Mouse (Mus musculus): ENCODE measurements around the gene Pld3. TPM values are rescaled to one million over a fixed set of nuclear protein-coding genes. Genes with fewer than 3 reads are reported as not detected.
A peak's percentile ranks its signal among the peaks of the same experiment; 100 is the strongest.
"Not testable (repeated sequence)": the region's sequence is repeated elsewhere in the genome, so short reads cannot be mapped to it uniquely, and the experiment has no call there.

Pld3 gene
- total and polyA plus RNA-seq, 3 experiments: 111 to 253 (median 179) TPM

GRCm38 (mm10) chr7:27523805-27524204, 29.2 kb downstream of the Pld3 start:
- no peak for DNase-seq

DNA sequence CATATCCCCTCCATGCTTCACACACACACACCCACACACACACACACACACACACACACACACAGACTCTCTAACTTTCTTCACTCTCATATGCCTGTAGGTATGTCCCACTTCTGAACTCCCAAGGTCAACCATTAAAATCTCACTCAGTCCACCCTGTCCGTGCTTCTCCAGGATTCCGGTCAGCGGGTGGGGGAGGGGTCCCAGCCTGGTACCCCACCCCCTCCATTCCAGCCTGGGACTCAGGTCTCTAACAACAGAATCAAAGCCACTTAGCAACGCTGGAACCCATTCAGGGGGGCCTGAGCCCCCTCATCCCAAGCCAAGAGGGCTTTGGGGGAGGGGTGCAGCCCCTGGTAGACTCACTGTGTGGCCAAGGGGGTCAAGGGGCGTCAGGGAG, 30.1 kb downstream of the Pld3 start, which contains the start of gene Hipk4:
Gene Hipk4, plus strand, starts transcription at position 301 of the 400 bp plus-strand sequence.
- no peak for DNase-seq

GRCm38 (mm10) chr7:27520599-27520998, 32.4 kb downstream of the Pld3 start:
- DNase-seq: no peak

- no peak for DNase-seq
Observed at GRCm38 (mm10) chr7:27520104-27520503, 32.9 kb downstream of the Pld3 start.

- DNase-seq: no peak
Observed at GRCm38 (mm10) chr7:27518314-27518713, 34.7 kb downstream of the Pld3 start.

DNA sequence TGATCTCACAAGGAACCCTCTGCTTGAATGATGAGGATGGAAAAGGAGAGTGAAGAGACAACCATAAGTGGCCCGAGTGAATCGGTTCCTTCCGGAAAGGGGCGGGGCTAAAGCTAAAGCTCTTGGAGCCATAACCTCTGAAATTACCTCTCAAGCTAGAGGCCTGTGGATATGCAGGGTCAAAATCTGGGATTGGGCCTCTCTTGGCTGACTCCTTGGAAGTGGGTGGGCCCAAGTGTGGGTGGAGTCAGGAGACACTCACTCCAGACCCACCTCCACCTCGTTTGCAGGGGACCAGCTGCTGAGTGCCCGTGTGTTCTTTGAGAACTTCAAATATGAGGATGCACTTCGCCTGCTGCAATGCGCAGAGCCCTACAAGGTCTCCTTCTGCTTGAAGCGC, 38.1 kb downstream of the Pld3 start:
- no peak for DNase-seq

GRCm38 (mm10) chr7:27510809-27511208, 42.2 kb downstream of the Pld3 start:
- DNase-seq: no peak

- peak; percentile 78 for DNase-seq
Observed at GRCm38 (mm10) chr7:27508648-27509005, 44.4 kb downstream of the Pld3 start.

- DNase-seq: peak; percentile 99
Observed at GRCm38 (mm10) chr7:27507711-27508647, 45.0 kb downstream of the Pld3 start.

DNA sequence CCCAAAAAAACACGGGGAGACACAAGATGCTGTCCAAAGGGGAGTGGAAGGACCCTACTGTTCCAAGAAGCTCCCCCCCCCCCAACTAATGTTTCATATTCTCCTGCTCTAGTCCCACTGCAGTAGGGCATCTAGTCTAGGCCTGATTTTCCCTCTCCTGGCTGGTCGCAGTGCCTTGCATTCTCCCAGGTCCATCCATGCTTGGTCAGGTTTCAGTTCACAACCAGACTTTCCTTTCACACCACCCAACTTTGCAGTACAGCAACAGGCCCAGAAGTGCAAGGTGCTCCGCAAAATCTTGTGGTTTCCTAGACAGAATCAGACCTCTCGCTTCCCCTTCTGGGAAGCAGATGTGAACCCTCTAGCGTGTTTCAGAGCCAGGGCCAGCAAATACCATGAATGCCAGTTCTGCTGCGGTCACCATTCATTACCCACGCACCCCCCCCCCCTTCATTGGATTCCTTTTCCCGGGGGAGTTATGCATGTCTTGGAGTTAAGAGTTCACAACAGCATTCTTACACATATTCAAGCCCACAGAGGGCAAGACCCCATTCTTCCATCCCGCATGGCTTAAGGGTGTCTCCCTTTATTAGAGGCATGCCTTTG, 46.1 kb downstream of the Pld3 start:
- DNase-seq: no peak

- DNase-seq: peak; percentile 74
Observed at GRCm38 (mm10) chr7:27501620-27502019, 51.4 kb downstream of the Pld3 start.

GRCm38 (mm10) chr7:27499036-27499435, 54.0 kb downstream of the Pld3 start, which contains the start of gene Prx:
Gene Prx (plus strand): TSS chr7:27499324.
- no peak for DNase-seq

- not testable (repeated sequence) for DNase-seq
Observed at GRCm38 (mm10) chr7:27494659-27495367, 58.2 kb downstream of the Pld3 start.

DNA sequence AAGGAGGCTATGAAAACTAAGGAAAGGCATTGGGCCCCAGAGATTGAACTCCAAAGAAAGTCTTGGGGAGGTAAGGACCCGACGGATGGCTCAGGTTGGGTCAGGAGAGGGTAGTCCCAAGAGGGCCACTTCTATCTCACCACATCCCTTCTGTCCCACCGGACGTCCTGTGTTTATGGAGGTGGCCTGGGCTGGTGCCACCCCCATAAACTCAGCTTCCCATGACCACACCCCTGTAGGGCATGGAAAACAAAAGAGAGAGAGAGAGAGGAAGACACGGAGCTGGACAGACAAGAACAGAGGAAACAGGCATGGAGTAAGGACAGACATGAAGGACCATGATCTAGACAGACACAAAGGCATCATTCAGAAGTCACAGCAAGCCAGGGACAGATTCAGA, 59.6 kb downstream of the Pld3 start:
- no peak for DNase-seq

- no peak for DNase-seq
Observed at GRCm38 (mm10) chr7:27493022-27493421, 60.0 kb downstream of the Pld3 start.

- DNase-seq: peak; percentile 30
Observed at GRCm38 (mm10) chr7:27491856-27492255, 61.2 kb downstream of the Pld3 start.

DNA sequence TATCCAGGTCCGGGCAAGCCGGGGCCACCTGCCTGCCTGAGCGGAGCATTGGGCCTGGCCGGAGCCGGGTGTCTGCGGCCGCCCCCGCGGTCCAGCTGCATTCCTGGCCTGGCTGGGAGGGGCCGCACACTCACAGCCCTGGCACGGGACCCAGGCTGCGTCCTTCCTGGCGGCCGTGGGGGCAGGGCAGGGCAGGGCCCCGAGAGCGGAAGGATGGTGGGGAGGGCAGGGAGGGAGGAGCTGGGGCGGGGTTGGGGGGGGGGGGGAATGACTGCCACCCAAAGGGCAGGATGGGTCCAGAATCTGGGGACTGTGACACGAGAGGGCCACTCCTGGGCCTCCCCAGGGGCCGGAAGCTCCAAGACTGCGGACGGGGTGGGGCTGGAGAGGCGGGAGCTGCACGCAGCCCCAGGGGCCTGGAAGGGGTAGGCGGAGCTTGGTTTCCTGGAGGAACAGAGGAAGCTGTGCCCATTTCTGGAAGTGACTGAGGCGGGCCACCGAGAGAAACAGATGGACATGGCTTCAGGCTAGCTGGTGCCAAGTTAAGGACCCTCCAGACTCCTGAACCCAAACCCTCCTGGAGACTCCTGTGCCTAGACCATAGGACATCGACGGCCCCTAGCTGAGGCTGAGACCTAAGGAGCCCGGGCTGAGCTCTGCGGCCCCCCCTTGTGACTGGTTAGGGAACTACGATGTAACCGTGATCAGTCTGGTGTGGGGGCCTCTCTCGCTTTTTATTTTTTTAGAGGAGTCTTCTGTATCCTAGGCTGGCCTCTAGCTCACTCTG, 62.3 kb downstream of the Pld3 start:
- peak; percentile 98 for DNase-seq

DNA sequence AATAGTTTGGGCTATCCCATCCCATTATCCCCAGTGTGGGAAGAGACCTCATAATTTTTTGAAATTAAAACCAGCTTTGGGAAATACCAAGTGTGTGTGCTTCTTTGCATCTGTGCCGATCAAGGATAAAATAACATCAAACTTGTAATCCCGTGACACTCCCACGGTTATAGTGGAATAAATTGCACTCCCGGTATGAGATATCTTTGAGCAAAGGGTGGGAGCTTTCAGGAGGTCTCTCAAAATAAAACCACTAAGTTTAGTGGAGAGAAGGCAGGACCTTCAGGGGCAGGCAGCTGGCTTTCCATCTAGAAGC, 62.8 kb downstream of the Pld3 start:
- DNase-seq: no peak

DNA sequence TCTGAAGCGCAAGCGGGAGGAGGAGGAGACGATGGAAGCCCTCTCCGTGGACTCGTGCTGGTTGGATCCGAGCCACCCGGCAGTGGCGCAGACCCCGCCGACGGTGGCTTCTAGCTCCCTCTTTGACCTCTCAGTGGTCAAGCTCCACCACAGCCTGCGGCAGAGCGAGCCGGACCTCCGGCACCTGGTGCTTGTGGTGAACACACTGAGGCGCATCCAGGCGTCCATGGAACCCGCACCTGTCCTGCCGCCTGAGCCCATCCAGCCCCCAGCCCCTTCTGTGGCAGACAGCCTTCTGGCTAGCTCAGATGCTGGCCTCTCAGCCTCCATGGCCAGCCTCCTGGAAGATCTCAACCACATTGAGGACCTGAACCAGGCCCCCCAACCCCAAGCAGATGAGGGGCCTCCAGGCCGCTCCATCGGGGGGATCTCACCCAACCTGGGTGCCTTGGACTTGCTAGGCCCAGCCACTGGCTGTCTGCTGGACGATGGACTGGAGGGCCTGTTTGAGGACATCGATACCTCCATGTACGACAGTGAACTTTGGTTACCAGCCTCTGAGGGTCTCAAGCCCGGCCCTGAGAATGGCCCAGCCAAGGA, 63.6 kb downstream of the Pld3 start:
- DNase-seq: no peak

- DNase-seq: peak; percentile 89
Observed at GRCm38 (mm10) chr7:27487740-27488268, 65.2 kb downstream of the Pld3 start.

Data from adrenal gland, adult 2 months (tissue).